ENCODE assay signal across 9 mouse cellular contexts in the genomic region with DNA sequence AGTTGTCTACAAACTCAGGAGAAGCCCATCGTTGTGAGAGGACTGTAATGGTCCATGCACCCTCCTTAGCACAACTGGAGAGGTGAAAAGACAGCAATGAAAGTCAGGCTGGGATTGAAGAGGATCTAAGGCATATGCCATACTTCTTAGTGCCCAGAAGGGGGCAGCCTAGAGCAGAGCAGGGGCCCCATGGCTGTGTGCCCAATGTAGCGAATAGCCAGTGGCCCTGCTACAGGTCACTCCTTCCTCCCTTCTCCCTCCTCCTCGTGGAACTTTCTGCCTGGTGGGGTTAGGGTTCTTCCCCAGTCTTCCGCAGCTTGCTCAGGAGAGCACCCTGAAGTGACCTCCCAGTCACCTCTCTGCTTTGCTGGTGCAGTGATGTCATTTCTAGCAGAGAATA.
DNase-seq lines count a peak whose midpoint lies in the region; ATAC-seq and TF ChIP-seq lines count a peak whose summit lies in the region.
"Had no signal": no experiment of that assay in that cellular context is flagged by ENCODE, and none has a peak within 500 bp of the region (broad histone marks: within the 10 kb centered on the region; RNA-seq: fewer than 3 reads in every experiment).

No protein-coding gene starts in this region.

- no peak for ATAC-seq in limb, embryonic 14.5 days (ENCODE audit: low FRiP score, low read depth)
- ATAC-seq in neural tube, embryonic 12.5 days (ENCODE audit: low FRiP score, low read depth): 0 out of 2 replicates have a peak, but pooled peaks have one; percentile 37

- no peaks in the 10 kb centered on the region for H3K27me3 ChIP-seq in cerebellum, adult 2 months (ENCODE audit: control insufficient read depth, insufficient read depth, low read length)
- no peaks in the 10 kb centered on the region for H3K27me3 ChIP-seq in limb, embryonic 14.5 days (ENCODE audit: control insufficient read depth, insufficient read depth, low read length)
- no peaks in the 10 kb centered on the region for H3K27me3 ChIP-seq in neural tube, embryonic 12.5 days (replicated peaks)
- H3K27me3 ChIP-seq: hindbrain, embryonic 15.5 days had no signal

- H3K9me3 ChIP-seq in limb, embryonic 14.5 days (ENCODE audit: control insufficient read depth, low read length): no peaks in the 10 kb centered on the region
- no peaks in the 10 kb centered on the region for H3K9me3 ChIP-seq in neural tube, embryonic 12.5 days
- H3K9me3 ChIP-seq: hindbrain, embryonic 15.5 days had no signal

- H3K36me3 ChIP-seq in limb, embryonic 14.5 days (ENCODE audit: control insufficient read depth, insufficient read depth, low read length): no peaks in the 10 kb centered on the region
- no peaks in the 10 kb centered on the region for H3K36me3 ChIP-seq in neural tube, embryonic 12.5 days
- H3K36me3 ChIP-seq: hindbrain, embryonic 15.5 days had no signal

- H3K4me2 ChIP-seq in limb, embryonic 14.5 days (replicated peaks; ENCODE audit: low read depth, low read length, severe bottlenecking): no peak overlapping the region
- H3K4me2 ChIP-seq in neural tube, embryonic 12.5 days (replicated peaks): no peak overlapping the region
- H3K4me2 ChIP-seq: hindbrain, embryonic 15.5 days had no signal

- DNase-seq in cerebellum, adult 2 months: peak; percentile 11 to 27
- no peak for DNase-seq in cerebellum, postnatal 4 days (ENCODE audit: low spot score in 2 of 2)
- peak; percentile 38 for DNase-seq in thymus, postnatal 4 days
- no peak for DNase-seq in thymus, adult 18-20 months
- no peak for DNase-seq in limb, embryonic 14.5 days (ENCODE audit: low spot score)
- no peak for DNase-seq in left cerebral cortex, postnatal 14 days (ENCODE audit: low spot score in 2 of 2)

- TF ChIP-seq CTCF in cerebellum, adult 2 months (IDR thresholded peaks at IDR 0.05; ENCODE audit: borderline replicate concordance, insufficient read depth, low read depth, low read length): peak; percentile 60
- peak; percentile 49; the same call in 1 of the 2 replicates for TF ChIP-seq CTCF in embryonic fibroblast, embryonic 13.5 days (IDR thresholded peaks at IDR 0.05; ENCODE audit: borderline replicate concordance, insufficient read depth, low read length)

- TF ChIP-seq POLR2A in cerebellum, adult 2 months (IDR thresholded peaks at IDR 0.05; ENCODE audit: borderline replicate concordance, insufficient read depth, low read length): no peak
- TF ChIP-seq POLR2A in embryonic fibroblast, embryonic 13.5 days (IDR thresholded peaks at IDR 0.05; ENCODE audit: low read depth, low read length): no peak
- no peak for TF ChIP-seq POLR2A in limb, embryonic 14.5 days (IDR thresholded peaks at IDR 0.05; ENCODE audit: borderline replicate concordance, extremely low read depth, insufficient read depth, insufficient read length)

- no peak overlapping the region for H3K9ac ChIP-seq in limb, embryonic 14.5 days (ENCODE audit: low read depth, low read length, severe bottlenecking)
- H3K9ac ChIP-seq in neural tube, embryonic 12.5 days: no peak overlapping the region
- H3K9ac ChIP-seq: hindbrain, embryonic 15.5 days had no signal

- WGBS in cerebellum, adult 2 months: 18% methylated on average over 4 of the region's 4 CpGs
- whole genome bisulfite sequencing in limb, embryonic 14.5 days: 13% methylated on average over 4 of the region's 4 CpGs
- WGBS in neural tube, embryonic 12.5 days: 15% methylated on average over 4 of the region's 4 CpGs

- no peak overlapping the region for H3K4me3 ChIP-seq in cerebellum, adult 2 months (replicated peaks; ENCODE audit: insufficient read depth, low read depth, low read length)
- no peak overlapping the region for H3K4me3 ChIP-seq in embryonic fibroblast, embryonic 13.5 days (ENCODE audit: insufficient read depth, low read length)
- no peak overlapping the region for H3K4me3 ChIP-seq in limb, embryonic 14.5 days (replicated peaks; ENCODE audit: low read length)
- no peak overlapping the region for H3K4me3 ChIP-seq in neural tube, embryonic 12.5 days
- H3K4me3 ChIP-seq: hindbrain, embryonic 15.5 days had no signal

- no peak overlapping the region for H3K27ac ChIP-seq in cerebellum, adult 2 months (ENCODE audit: insufficient read depth, low read length)
- H3K27ac ChIP-seq in embryonic fibroblast, embryonic 13.5 days (ENCODE audit: insufficient read depth, low read length): no peak overlapping the region
- 0 out of 2 replicates have a peak overlapping the region, but pooled peaks have one; percentile 13 for H3K27ac ChIP-seq in limb, embryonic 14.5 days (replicated peaks; ENCODE audit: low read depth, low read length)
- no peak overlapping the region for H3K27ac ChIP-seq in neural tube, embryonic 12.5 days
- H3K27ac ChIP-seq: hindbrain, embryonic 15.5 days had no signal

- H3K4me1 ChIP-seq in cerebellum, adult 2 months (ENCODE audit: control insufficient read depth, insufficient read depth, low read length): no peaks in the 10 kb centered on the region
- no peaks in the 10 kb centered on the region for H3K4me1 ChIP-seq in embryonic fibroblast, embryonic 13.5 days (ENCODE audit: control insufficient read depth, insufficient read depth, low read length)
- H3K4me1 ChIP-seq in limb, embryonic 14.5 days (ENCODE audit: control insufficient read depth, insufficient read depth, low read length): peaks cover 9% of the 10 kb centered on the region
- no peaks in the 10 kb centered on the region for H3K4me1 ChIP-seq in neural tube, embryonic 12.5 days
- H3K4me1 ChIP-seq: hindbrain, embryonic 15.5 days had no signal

- intact Hi-C loops in left cerebral cortex, postnatal 14 days (cut with DNase I): loop anchor here (5.0 kb wide), 1 partner anchor 72 kb away; no protein-coding TSS in a partner anchor

Comparison
In these comparisons a context has a peak if more than half of its experiments do, and no peak if none do; other contexts are left out.
1. DNase-seq: peak in cerebellum, adult 2 months (2 of 2) and thymus, postnatal 4 days (single experiment); none in cerebellum, postnatal 4 days (0 of 2), thymus, adult 18-20 months (0 of 2), limb, embryonic 14.5 days (single experiment) and left cerebral cortex, postnatal 14 days (0 of 2).